Mouse (Mus musculus) frontal cortex, postnatal 25 days (tissue): ENCODE data around the gene Mgat5b.
"Not testable (repeated sequence)": the region's sequence is repeated elsewhere in the genome, so short reads cannot be mapped to it uniquely, and the experiment has no call there.

Experiments used
- DNase-seq, 2 experiments: peaks; one replicate each; pipeline ENCODE4 v3.0.0; 2022; ENCODE audit warnings: low spot score in 2 of 2

The Mgat5b gene

DNA sequence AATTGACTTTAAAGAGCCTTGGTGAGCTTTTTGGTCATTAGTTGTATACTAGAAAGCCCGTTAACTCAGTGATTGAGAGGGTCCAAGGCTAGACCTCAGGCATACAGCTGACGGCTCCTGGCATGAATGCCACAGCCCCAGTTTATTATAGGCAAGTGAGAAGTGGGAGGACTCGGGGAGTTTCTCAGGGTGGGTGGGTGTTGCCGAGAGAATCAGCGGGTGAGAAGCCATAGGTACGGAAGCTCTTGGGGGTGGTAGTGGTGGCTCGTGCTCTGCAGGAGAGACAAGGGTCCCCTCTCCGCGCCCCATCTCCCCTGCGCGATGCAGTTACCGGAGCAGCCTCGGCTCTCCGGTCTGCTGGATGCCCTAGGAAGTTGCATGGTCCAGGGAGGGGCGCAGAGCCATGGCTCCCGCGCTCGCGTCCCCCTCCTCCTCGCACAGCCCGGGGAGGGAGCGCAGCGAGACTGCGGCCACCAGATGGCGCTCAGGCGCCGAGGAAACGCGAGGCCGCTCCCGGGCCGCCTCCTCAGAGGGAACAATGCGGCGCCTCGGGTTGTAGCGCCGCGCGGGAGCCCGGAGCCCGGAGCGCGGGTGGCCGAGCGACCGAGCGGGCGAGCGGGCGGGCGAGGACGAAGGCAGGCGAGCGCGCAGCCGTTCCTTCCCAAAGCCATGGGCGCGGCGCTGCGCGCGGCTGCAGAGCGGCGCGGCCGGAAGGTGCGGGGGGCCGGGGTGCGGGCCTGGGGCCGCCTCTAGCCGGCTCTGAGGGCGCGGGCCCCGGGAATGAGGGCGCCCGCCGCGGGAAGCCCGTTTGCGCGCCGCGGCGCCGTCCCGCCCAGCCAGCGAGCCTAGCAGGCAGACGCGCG lies at the start of gene Mgat5b:
Gene Mgat5b, plus strand, starts transcription at position 541 of the 863 bp plus-strand sequence.
- DNase-seq = peak; percentile 81 to 88

DNA sequence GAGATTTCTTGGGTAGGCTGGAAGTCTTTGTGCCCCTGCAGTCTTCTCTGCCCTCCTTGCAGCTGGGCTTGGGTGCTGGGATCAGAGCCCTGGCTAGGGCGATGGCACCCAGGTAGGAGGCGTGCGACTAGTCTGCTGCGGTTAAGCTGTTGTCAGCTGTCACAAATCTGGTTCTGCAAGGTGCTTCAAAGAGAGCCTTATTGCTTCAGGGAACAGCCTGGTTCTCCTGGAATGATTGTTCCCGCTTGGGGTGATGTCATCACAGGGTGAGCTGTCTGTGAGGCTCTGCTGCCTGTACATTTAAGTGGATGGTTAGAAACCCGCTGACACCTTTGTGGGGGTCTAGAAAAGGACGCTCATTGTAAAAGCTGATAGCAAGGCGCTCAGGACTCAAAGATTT lies 49.4 kb upstream of the Mgat5b start:
- DNase-seq = no peak

DNA sequence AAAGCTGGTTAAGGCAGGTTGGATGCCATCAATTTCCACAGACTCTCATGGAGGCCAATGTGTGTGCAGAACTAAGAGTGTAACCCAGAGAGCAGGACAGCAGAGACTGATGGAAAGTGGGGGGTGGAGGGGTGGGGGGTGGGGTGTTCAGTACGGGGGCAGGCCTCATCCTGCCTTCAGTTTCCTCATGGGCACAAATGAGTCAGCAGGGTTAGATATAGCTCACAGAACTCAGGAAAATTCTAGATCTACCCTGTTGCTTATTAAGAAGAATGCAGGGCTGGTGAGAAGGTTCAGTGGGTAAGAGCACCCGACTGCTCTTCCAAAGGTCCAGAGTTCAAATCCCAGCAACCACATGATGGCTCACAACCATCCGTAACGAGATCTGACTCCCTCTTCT lies 49.0 kb upstream of the Mgat5b start:
- no peak for DNase-seq

DNA sequence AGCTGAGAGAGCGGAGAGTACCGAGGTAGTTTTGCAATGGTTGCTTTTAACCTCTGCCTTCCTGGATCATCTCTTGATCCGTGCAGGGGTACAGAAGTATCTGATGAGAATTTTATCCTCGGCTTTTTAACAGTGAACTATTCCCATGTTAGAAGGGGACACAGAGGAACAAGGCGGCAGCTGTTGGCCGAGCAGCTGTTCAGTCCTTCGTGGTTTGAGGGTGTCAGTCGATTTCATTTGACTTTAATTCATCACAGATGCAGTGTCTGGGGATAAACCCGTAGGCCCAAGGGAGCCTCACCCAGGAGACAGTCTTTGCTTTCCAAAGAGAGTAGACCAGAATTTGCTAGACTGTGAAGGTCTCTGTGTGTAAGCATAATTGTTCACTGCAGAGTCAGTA lies 47.1 kb upstream of the Mgat5b start:
- no peak for DNase-seq

DNA sequence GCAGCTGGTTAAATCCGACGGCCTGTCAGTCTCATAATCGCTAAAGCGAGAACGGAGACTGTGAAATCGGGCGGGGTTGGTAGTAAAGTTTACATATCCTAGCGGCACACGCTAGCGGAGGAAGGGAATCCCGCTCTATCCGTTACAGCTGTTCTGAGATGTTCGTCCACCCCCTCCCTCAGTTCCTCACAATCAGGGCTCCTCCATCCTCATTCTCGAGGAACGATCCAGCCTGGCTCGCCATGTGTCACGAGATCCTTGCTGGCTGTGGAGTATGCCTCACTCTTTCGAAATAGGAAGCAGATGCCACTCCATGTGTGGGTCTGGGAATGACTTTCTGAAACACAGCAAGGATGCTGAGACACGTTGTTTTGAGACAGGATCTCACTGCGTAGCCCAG lies 44.7 kb upstream of the Mgat5b start:
- DNase-seq = no peak

DNA sequence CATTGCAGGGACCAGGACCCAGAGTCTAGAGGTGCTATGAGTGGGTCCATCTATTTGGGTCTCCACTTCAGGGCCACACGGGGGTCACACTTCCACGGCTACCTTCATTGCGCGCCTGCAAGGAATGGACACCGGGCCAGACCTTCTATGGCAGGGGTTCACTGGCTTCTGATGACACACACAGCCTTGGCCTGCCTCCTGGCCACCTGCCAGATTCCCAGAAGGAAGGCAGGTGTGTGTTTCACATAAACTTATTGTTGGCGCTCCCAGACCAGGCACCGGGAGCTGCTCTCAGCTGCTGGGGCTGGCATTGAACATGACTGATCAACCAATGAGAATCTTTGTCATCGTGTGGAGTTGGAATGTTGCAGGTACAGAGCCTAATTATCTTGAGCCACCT lies 40.2 kb upstream of the Mgat5b start:
- no peak for DNase-seq

DNA sequence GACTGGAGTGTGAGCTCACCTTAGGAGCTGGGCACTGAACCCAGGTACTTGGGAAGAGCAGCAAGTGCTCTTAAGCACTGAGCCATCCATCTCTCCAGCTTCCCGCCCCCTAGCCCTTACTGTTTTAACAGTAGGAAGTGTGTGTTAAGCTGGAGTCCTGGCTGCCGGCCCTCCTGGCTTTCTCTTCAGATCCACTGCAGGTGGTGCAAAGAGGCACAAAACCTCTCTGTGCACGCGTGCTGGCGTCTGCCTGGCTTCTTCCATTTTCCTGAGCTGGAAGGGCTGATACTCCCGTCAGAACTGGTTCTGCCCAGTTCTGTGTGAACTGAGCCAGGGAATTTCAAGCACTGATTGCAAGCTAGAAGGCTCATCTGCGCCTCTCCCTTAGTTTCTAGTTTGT lies 37.8 kb upstream of the Mgat5b start:
- no peak for DNase-seq

DNA sequence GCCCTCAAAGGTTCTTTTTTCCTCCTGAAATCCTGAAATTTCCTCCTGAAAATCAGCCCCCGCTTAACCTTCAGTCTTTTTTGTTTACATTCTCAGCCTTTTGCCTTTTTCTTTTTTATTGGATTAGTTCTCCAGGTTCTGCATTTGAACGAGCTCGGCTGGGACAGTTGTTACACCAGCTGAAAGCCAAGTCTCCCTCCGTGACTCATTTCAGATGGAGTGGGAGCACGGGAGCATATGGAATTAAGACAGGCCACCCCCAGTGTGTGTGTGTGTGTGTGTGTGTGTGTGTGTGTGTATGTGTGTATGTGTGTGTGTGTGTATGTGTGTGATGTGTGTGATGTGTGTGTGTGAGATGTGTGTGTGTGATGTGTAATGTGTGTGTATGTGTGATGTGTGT lies 37.2 kb upstream of the Mgat5b start:
- DNase-seq = no peak

DNA sequence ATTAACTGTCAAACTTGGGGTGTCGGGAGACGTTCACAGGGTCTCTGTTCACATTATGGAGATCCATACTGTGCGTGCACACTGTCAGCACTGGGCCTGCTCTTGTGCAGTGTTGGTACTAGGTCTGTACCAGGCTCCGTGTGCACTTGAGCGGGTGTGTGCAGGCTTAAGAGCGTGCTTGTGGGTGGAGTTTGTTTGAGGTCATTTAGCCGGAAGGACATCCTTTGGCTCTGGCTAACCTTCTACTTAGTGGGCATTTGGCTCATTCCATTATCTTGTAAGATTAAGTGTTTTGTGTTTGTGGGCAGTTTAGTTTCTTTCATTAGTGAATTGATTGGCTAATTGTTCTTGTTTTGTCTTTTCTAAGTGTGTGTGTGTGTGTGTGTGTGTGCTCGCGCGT lies 36.2 kb upstream of the Mgat5b start:
- no peak for DNase-seq

DNA sequence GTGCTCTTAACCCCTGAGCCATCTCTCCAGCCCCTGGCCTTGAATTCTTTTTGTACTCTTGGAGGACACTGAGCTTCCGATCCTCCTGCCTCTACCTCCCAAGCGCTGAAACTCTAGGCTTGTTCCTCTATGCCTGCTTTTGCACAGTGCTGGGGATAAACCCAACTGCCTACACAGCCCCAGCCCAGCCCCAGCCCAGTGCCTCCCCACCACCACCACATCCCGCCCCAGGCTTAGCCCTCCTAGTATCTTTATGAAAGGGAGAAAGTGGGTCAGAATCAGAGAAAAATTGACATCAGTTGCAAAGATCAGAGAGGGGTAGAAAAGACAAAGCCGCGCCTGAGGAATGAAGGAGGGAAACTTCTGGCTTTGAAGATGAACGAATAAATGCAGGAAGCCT lies 34.6 kb upstream of the Mgat5b start:
- DNase-seq = no peak

DNA sequence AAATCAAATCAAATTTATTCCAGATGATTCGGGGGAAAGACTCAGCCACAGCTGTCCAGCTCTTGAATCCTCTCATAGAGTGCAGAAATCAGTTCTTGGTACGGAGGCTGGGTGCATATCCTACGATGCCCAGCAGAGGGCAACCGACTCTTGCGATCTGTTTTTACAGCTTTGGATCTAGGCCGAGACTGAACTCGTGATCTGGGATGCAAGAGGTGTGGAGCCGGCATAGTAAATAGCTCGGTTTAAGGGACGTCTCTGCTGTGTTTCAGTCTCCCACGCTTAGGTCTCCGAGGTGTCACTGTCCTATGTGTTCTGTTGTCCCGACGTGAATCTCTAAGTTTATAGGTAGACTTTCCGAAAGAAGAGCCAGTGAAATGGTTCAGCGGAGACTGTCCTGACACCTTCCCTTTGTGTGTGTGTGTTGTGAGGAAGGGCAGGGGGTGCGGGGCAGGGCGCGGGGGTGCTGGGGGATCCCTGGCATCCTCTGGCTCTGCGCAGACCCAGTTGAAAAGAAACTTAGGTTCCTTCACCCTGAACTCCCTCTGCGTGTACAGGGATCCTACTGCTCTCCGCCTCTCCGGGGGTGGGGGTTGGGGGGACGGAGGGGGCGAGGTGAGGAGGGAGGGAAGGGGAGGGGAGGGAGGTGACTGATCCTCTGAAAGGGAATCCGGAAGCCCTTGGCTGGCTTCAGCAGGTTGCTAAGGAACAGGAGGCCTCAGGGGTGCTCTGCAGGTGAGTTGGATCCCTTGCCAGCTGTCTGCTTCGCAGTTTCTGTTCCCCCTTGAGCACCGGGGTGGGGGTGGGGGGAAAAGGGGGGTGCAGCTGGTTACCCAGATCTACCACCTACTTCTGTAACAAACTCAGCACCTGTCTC lies 33.1 kb upstream of the Mgat5b start:
- peak; percentile 80 to 85 for DNase-seq

DNA sequence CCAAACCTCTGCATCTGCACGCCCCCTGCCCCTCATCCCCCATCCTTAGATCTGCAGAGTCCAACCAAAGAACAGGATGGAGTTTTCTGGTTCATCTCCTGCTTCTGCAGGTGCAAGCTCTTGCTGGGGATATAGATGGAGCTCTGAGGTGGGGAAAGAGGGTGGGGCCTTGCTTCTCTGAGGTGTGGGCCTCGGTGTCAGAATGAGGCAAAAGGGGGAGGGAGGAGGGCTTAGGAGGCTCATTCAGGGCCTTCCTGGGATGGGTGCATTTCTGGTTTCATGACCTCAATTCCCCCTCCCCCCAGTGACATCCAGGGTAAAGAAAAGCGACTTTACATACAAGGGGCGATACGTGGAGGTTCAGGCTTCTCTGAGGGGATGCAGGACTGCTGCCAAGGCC lies 31.5 kb upstream of the Mgat5b start:
- no peak for DNase-seq

DNA sequence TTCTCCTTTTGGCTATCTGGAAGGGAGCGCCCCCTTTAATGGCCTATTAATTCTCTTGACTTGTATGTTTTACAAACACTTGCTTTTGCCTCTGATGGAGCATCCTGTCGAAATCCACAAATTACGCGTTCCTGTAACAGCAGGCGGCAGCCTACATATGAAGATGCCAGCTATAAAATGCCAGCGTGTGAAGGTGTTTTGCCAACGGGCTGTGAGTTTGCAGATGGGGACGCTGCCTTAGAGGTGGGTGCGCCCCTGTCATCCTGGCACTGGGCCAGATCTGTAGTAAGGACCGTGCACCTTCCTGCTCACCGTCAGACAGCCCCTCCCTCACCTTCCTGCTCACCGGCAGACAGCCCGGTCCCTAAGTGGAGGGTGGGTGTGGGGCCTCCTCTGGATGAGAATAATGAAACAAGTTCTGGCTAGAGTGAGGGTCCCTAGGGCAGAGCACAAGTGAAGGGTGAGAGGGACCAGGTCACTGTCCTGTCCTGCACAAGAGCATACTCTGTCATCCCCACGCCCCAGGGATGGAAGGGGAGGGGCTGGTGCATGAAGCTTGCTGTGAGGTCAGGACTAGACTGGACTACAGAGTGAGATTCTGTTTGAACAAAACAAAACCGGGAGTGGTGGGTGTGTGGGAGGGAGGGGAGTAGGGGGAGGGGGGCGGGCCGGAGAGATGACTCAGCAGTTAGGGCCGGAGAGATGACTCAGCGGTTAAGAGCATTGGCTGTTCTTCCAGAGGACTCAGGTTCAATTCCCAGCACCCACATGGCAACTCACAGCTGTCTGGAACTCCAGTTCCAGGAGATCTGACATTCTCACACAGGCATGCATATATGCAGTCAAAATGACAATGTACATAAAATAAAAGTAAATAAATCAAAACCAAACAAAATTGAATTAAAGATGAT lies 24.9 kb upstream of the Mgat5b start:
- no peak for DNase-seq

DNA sequence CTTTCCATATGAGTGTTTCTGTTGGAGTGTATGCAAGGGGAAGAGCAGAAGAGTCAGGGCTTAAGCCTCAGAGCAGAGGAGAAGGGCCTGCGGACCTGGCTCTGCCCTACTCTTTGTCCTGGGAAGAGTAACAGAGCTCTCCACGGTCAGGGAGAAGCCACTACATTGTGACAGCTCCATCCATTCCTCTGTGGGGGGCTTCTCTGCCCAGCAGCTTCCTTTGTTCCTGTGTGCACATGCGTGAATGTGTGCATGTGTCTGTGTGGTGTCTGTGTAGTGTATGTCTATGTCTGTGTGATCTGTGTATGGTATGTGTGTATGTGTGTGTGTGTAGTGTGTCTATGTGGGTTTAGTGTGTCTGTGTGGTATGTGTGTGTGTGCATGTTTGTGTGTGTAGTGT lies 23.3 kb upstream of the Mgat5b start:
- DNase-seq = no peak

DNA sequence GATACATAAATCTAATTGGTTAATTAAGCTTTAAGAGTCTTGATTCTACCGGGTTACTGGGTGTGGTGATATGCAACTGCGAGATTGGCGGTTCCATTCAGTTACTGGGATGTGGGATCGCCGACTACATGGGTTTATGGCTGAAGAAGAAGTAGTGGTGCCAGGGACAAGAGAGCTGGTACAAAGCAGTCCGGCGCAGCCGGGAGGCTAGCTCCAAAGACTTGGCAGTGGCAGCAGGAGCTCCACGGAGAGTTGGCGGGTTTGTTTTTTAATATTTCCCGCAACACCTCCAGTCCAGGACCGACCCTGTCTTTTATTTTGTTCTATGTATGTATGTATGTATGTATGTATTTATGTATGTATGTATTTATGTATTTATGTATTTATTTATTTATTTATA lies 19.4 kb upstream of the Mgat5b start:
- no peak for DNase-seq

DNA sequence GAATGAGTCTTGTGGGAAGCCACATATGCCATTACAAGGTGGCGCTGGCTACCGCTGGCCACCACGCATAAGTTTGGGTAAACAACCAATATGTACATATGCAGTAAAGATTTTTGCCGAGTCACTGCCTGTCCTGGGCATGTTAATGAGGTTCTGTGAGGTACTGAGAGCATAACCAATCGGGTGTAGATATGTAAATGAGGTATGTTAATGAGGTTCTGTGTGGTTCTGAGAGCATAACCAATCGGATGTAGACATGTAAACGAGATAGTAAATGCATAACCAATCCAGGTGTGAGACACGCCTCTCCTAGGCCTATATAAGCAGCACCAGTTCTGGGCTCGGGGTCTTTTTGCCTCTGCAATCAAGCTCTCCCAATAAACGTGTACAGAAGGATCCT lies 16.1 kb upstream of the Mgat5b start:
- DNase-seq = not testable (repeated sequence)

DNA sequence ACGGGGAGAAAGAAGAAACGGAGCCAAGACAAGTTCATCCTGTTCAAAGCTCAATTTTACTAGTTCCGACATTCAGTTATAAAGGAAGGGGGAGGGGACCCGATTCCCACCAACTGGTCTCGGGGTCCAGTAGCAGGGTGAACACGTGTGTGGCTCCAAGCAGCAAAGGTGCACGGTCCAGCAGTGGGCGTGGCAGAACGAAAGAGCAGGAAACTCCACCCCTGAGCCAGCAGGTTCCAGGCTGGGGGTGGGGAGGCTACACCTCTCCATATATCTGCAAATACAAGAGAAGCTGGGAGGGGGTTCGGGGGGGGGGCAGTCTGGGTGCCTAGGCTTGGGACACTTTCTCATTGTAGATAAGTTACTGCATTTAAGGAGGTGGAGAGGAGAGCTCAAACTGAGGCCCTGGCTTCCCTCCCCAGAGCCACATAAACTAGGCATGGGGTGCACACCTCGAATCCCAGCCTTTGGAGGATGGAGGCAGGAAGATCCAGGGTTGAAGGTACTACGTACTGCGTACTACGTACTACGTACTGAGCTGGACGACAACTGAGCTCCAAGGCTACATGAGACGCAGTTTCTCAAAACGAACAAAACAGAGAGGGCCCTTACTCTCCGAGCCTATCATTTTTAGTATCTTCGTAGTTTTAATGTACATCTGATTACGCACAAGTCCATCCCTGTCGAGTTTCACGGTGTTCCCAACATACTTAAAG lies 12.8 kb upstream of the Mgat5b start:
- DNase-seq = no peak

DNA sequence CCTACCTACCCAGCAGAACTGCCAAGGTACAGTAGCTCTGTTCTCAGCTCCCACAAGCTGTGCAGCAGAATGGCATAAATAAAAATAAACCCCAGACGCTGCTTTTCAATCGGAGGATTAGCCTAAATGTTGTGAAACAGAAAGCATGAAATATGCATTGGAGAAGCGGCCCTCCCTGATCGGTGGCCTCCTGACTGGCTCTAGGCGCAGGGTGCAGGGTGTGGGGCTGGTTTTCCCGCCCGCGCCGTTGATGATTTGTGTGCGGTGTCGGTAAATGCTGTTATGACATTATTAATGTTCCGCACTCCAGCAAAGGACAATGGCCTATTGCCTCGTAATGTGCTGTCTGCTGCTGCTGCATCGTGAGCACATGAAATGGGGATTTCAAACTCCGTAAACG lies 5.1 kb upstream of the Mgat5b start:
- DNase-seq = no peak

DNA sequence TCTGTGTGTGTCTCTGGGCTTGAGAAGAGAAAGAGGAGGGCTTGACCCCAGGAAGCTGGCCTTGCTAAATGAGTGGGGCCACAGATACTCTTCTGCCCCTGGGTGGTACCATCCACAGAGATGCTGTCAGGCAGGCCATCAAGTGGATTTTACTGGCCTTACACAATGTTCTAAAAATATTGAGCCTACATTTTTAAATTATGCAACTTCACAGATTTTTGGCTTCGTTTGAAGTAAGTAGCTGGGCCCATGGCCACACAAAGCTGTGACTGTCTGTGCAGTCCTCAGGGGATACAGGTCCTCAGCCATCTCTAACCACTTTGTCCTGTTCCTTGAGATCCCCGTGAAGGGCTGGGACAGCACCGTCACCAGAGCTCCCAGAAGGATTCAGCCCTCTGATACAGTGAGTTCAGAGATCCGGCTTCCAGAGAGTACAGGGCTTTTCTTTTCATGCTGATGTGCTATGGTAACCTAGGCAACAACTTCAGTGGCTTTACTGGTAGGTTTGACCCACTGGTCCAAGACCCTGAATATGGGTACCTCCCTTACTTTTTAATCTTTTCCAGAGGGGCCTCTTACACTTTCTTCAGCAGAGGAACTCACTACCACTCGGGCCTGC lies 4.3 kb upstream of the Mgat5b start:
- DNase-seq = no peak

DNA sequence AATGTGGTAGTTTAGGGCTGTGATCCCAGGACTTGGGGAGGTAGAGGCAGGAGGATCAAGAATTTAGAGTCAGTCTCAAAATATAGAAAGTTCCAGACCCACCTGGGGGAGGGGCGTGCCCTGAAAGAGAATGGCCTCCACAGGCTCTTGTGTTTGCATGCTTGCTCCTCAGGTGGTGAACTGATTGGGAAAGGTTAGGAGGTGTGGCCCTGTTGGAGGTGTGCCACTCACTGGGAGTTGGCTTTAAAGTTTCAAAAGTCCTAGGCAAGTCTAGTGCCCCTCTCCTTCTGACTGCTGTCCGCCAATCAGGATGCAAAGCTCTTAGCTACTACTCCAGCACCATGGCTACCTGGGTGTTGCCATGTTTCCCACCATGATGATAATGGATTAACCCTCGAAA lies 3.4 kb upstream of the Mgat5b start:
- no peak for DNase-seq

DNA sequence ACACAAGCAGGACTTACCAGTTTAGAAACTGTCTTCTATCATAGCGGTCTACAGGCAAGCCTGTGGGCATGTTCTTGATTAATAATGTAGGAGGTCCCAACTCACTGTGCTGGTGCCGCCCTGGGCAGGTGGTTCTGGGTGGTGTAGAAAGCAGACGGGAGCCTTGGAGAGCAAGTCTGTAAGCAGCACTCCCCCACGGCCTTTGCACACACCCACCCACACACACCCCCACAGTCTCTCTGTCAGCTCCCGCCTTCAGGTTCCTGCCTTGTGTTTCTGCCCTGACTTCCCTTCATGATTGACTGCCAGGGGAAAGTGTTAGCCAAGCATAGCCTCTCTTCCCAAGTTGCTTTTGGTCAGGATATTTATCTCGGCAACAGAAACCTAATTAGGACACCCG lies 1.3 kb upstream of the Mgat5b start:
- DNase-seq = no peak
